Mouse (Mus musculus) hindbrain, embryonic 14.5 days (tissue): ENCODE measurements around the gene Slc34a3. TPM values are rescaled to one million over a fixed set of nuclear protein-coding genes. Genes with fewer than 3 reads are reported as not detected.
A peak's percentile ranks its signal among the peaks of the same experiment; 100 is the strongest.

ENCODE experiments used
- ATAC-seq: fragments of 200-750 bp; cut with Nextera tagmentation; 2 replicates; pipeline ENCODE4 v1.8.0; 2017; ENCODE audit warnings: moderate number of reproducible peaks, mild to moderate bottlenecking, moderate TSS enrichment, moderate library complexity; ENCODE audit not compliant: low FRiP score
- DNase-seq: peaks from one replicate; pipeline ENCODE4 v3.0.0-alpha.2; 2015; ENCODE audit warnings: low spot score
- H3K27ac ChIP-seq: fragments of 300-500 bp; sonication (generic); 2 replicates; pipeline ENCODE4 v1.5.1; 2014; ENCODE audit warnings: mild to moderate bottlenecking, moderate library complexity
- H3K27me3 ChIP-seq: fragments of 300-500 bp; sonication (generic); 2 replicates; pipeline ENCODE4 v1.6.1; 2014; ENCODE audit warnings: mild to moderate bottlenecking, low read length, mixed read lengths; ENCODE audit not compliant: control insufficient read depth, insufficient read depth
- H3K36me3 ChIP-seq: fragments of 300-500 bp; sonication (generic); replicated peaks from 2 replicates; pipeline ENCODE4 v1.6.1; 2014; ENCODE audit not compliant: control insufficient read depth, insufficient read depth
- H3K4me1 ChIP-seq: fragments of 300-500 bp; sonication (generic); replicated peaks from 2 replicates; pipeline ENCODE4 v1.6.1; 2014; ENCODE audit warnings: antibody characterized with exemption, low read length, mixed read lengths; ENCODE audit not compliant: control insufficient read depth, insufficient read depth
- H3K4me2 ChIP-seq: fragments of 300-500 bp; sonication (generic); replicated peaks from 2 replicates; pipeline ENCODE4 v1.6.1; 2014; ENCODE audit warnings: mild to moderate bottlenecking, moderate library complexity
- H3K4me3 ChIP-seq: fragments of 300-500 bp; sonication (generic); replicated peaks from 2 replicates; pipeline ENCODE4 v1.5.1; 2014; ENCODE audit warnings: mild to moderate bottlenecking, low read length
- H3K9ac ChIP-seq: fragments of 300-500 bp; sonication (generic); 2 replicates; pipeline ENCODE4 v1.6.1; 2014
- H3K9me3 ChIP-seq: fragments of 300-500 bp; sonication (generic); 2 replicates; pipeline ENCODE4 v1.6.1; 2016; ENCODE audit warnings: low read length; ENCODE audit not compliant: control insufficient read depth
- WGBS: fragments of 180-500 bp; shearing (Covaris S2); extraction: QIAGEN DNeasy Blood & Tissue Kit; methylation state at CpG from one replicate; pipeline ENCODE4 v1.1.7; 2014; 5-methylcytosine and 5-hydroxymethylcytosine counted together
- polyA plus RNA-seq: library from polyadenylated mRNA; unstranded; fragments of >200 nt; fragmentation: Nextera tagmentation; extraction: Ambion mirVana; gene quantifications from 2 replicates; pipeline ENCODE4 v1.2.1, GENCODE M21; 2014

The Slc34a3 gene
- polyA plus RNA-seq: not detected in 2 replicates

DNA sequence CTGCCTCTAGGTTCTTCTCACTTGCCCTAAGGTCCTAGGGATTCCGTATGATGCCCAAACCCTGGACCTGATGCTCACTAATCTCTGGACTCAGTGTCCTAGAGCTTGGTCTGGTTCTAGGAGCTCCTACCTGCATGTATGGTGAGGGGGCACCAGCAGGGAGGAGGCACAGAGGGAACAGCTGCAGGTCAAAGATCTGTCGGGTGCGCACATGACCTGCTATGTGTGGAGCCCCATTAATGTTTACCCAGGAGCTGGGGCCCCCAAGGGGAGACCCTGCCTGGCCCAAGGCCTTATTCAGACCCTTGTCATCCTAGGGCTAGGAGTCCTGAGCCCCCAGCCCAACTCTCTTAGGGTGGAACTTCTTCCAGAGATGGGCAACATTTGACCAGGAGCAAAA is at the start of gene Slc34a3:
Gene Slc34a3 (minus strand): TSS at position 315 of the 400 bp plus-strand sequence.
- Histone ChIP-seq H3K4me3 (no peak within 1 kb of the TSS), H3K36me3 (no peaks in the 10 kb centered on the region), H3K27me3 (peaks cover 6% of the 10 kb centered on the region; the same call in 1 of the 2 replicates), H3K4me1 (0 out of 2 replicates have a peak, but pooled peaks cover under 1% of the 10 kb centered on the region), H3K9ac (no peak within 1 kb of the TSS), H3K4me2 (no peak within 1 kb of the TSS), H3K27ac (no peak within 1 kb of the TSS), H3K9me3 (no peaks in the 10 kb centered on the region)
- ATAC-seq: no peak
- 83% methylated on average over 3 of the region's 3 CpGs for WGBS
- no peak for DNase-seq

DNA sequence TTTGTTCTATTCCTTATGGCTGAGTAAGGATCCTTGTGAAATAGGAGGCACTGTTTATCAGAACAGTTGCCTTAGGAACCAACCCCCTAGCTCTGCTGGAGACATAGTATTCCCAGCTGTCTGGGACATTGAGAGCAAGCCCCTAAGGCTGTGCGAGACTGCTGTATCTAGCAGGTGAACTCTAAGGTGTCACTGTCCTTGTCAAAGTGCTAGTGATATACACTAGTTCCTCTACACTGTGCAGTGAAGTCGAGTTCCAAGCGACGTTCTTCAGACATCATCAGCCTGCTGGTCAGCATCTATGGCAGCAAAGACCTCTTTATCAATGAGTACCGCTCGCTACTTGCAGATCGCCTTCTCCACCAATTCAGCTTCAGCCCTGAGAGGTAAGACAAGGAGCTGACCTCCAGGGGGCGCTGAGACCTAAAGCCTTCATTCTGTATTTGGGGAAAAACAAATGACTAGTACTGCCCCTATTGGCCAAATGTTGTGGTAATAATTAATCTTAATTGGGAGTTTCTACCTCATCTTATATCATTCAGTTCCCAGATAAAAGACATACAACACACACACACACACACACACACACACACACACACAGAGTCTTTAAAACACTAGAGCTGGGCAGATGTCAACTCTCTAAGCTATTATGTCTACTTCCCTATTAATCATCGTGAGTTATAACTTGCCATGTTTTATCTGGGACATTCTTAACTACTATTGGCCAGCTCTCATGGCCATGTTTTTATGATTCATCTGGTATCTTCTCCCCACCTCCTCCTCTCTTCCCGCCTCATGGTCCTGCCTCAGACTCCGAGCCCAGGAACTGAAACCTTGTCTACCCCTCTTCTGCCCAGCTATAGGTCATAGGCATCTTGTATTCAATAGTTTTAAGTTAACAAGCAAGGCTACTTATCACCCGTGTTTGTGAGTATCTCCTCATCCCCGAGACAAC is 45.0 kb upstream of the Slc34a3 start:
- H3K36me3 ChIP-seq: peaks cover 99% of the 10 kb centered on the region
- no peak overlapping the region for H3K4me3 ChIP-seq
- DNase-seq: peak; percentile 77
- 61% methylated on average over 13 of the region's 13 CpGs for WGBS
- H3K27ac ChIP-seq: no peak overlapping the region
- H3K9ac ChIP-seq: no peak overlapping the region
- no peaks in the 10 kb centered on the region for H3K4me1 ChIP-seq
- H3K9me3 ChIP-seq: no peaks in the 10 kb centered on the region
- H3K4me2 ChIP-seq: no peak overlapping the region
- 0 out of 2 replicates have a peak, but pooled peaks have one; percentile 36 for ATAC-seq
- H3K27me3 ChIP-seq: no peaks in the 10 kb centered on the region

DNA sequence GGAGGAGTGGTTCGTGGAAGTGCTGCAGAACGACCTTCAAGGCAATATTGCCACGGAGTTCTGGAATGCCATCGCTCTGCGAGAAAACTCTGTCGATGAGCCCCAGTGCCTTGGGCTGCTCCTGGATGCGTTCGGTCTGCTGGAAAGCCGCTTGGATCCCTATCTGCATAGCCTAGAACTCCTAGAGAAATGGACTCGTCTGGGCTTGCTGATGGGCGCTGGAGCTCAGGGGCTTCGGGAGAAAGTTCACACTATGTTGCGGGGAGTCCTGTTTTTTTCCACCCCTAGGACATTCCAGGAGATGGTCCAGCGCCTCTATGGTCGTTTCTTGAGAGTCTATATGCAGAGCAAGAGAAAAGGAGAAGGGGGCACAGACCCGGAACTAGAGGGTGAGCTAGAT is 38.8 kb upstream of the Slc34a3 start:
- Histone ChIP-seq H3K9me3 (no peaks in the 10 kb centered on the region), H3K36me3 (peaks cover 76% of the 10 kb centered on the region), H3K27ac (peak overlapping the region; percentile 52; the same call in 1 of the 2 replicates), H3K4me3 (peak overlapping the region; percentile 84), H3K27me3 (no peaks in the 10 kb centered on the region), H3K4me2 (peak overlapping the region; percentile 98), H3K4me1 (peaks cover 19% of the 10 kb centered on the region), H3K9ac (peak overlapping the region; percentile 95)
- ATAC-seq (no peak), DNase-seq (no peak)
- WGBS: 42% methylated on average over 16 of the region's 16 CpGs

DNA sequence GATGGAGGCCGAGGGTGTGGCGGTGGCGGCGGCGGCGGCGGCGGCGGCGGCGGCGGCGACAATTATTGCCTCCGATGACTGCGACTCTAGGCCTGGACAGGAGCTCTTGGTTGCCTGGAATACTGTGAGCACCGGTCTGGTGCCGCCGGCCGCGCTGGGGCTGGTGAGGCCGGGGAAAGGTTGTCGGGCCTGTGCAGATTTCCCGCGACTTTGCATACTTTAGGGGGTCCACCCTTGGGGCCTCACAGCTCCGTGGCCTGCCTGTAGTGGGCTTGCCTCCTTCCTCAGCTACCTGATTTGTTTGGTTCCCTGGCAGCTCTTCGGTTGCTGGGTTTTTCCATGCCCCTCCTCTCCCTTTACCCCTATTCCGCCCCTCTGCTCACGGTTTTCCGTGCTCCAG is 38.4 kb upstream of the Slc34a3 start:
- DNase-seq (no peak), ATAC-seq (peak; percentile 73)
- peaks cover 75% of the 10 kb centered on the region for H3K36me3 ChIP-seq
- H3K4me2 ChIP-seq: peak overlapping the region; percentile 98
- peak overlapping the region; percentile 84 for H3K4me3 ChIP-seq
- peak overlapping the region; percentile 52; the same call in 1 of the 2 replicates for H3K27ac ChIP-seq
- H3K27me3 ChIP-seq: no peaks in the 10 kb centered on the region
- H3K9me3 ChIP-seq: no peaks in the 10 kb centered on the region
- WGBS: under 1% methylated on average over 29 of the region's 29 CpGs
- H3K4me1 ChIP-seq: peaks cover 21% of the 10 kb centered on the region
- H3K9ac ChIP-seq: peak overlapping the region; percentile 95

DNA sequence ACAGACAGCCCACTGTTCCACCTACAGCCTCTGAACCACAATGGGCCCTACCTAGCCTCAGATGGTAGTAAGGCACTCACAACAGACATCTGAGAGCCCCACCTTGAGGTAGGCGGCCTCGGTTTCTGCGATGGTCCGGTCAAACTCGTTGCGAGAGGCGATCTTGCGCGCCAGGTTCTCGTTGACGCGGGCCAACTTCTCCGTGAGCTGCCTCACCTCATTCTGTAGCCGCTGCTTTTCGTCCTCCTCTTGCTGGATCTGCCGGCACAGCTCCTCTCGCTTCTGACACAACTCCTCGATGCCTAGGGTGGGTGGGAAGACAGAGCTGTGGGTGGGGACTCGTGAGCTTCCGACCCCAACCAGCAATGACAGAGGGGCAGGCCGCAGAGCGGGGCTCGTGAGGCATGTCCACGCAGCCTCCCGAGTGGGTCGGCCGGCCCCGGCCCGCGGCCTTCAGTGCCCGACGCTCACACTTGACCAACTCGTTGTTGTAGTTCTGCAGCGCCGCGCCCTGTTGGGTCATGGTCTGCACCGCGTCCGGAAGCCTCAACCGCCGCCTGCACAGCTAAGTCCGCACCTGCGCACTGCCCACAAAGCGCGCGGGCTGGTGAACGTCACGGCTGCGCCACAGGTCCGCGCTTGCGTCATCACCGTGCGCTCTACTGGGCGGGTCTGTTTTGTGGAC is 37.8 kb upstream of the Slc34a3 start, which contains the start of the genes Ssna1 and Anapc2:
Gene Ssna1 (minus strand): TSS at position 612 of the 685 bp plus-strand sequence.
Gene Anapc2 (plus strand): TSS at position 652 of the 685 bp plus-strand sequence.
- DNase-seq (peak; percentile 99), ATAC-seq (peak; percentile 95)
- H3K27me3 ChIP-seq: no peaks in the 10 kb centered on the region
- H3K4me2 ChIP-seq: peak within 1 kb of the TSS; percentile 99
- peak within 1 kb of the TSS; percentile 86 for H3K27ac ChIP-seq
- no peaks in the 10 kb centered on the region for H3K9me3 ChIP-seq
- peak within 1 kb of the TSS; percentile 95 for H3K9ac ChIP-seq
- H3K4me3 ChIP-seq: peak within 1 kb of the TSS; percentile 84
- WGBS: 0% methylated on average over 50 of the region's 55 CpGs
- H3K4me1 ChIP-seq: peaks cover 26% of the 10 kb centered on the region
- peaks cover 69% of the 10 kb centered on the region for H3K36me3 ChIP-seq

DNA sequence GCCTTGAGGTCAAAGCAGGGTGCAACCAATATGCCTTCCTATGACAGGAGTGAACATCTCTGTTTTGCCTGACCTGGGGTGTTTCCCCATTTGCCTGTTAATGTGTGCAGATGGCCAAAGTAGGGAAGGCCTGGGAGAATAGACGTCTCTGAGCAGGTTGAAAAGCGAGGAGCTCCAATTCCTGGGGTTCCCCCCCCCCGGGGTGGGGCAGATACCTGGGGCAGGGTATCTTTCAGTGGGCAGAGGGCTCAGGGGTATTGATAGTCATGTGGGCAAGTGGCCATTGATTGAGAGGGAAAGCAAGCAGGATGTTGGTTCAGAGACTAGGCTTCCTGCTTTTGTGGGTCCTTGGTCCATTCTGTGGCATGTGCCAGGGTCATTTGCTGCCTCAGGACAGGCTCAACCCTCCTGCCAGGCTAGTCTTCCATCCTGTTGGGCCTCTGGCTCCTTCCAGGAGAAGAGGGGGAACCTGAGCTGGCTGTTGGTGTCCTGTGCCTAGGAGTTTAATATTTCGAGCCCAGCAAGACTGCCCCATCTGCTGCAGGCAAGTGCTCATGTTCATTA is 33.7 kb upstream of the Slc34a3 start:
- no peak for DNase-seq
- Histone ChIP-seq H3K27ac (no peak overlapping the region), H3K27me3 (0 out of 2 replicates have a peak, but pooled peaks cover 6% of the 10 kb centered on the region), H3K4me2 (peak overlapping the region; percentile 100; the same call in 1 of the 2 replicates), H3K9me3 (no peaks in the 10 kb centered on the region), H3K9ac (no peak overlapping the region), H3K4me1 (peaks cover 54% of the 10 kb centered on the region), H3K4me3 (no peak overlapping the region), H3K36me3 (peaks cover 31% of the 10 kb centered on the region)
- no peak for ATAC-seq
- 73% methylated on average over 4 of the region's 4 CpGs for WGBS

DNA sequence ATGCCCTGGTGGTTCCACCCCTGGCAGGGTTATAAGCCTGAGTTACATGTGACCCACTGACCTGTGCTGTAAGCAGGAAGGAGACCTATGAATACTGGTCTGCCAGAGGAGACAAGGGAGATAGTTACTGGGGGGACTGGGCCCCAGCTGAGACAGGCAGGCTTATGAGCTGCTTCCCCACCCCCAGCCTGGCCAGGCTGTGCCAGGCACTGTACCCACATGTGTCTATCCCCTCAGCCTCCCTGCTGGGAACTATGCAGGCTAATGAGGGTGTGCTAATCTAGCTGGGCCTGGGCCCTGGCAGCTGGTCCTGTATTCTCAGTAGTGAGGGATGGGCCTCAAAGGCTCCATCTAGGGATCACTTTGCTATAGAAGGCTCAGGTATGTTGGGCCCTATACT is 33.1 kb upstream of the Slc34a3 start:
- Histone ChIP-seq H3K4me3 (no peak overlapping the region), H3K36me3 (peaks cover 31% of the 10 kb centered on the region), H3K9me3 (no peaks in the 10 kb centered on the region), H3K27ac (peak overlapping the region; percentile 65; the same call in 1 of the 2 replicates), H3K4me2 (peak overlapping the region; percentile 100), H3K4me1 (peaks cover 54% of the 10 kb centered on the region), H3K9ac (peak overlapping the region; percentile 8; the same call in 1 of the 2 replicates), H3K27me3 (0 out of 2 replicates have a peak, but pooled peaks cover 6% of the 10 kb centered on the region)
- DNase-seq (no peak), ATAC-seq (no peak)

DNA sequence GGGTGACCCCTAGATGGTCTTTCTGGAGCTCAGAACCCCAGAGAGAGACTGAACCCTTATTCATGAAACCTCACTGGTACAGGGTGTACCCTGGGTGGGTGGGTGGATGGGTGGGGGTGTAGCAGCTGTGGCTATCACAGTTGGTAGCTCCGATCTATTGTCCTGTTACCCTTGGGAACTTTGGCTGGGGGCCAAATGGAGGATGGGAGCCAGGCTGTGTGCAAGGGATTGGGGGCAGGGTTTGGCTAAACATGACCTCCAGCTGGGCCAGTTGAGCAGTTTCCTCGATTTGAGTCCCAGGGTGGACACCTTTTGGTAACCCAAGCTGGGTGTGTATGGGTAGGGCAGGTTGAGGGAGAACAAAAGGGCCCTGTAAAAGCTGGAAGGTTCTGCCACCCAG is 32.6 kb upstream of the Slc34a3 start:
- no peak for ATAC-seq
- Histone ChIP-seq H3K27ac (peak overlapping the region; percentile 65), H3K36me3 (peaks cover 31% of the 10 kb centered on the region), H3K9ac (0 out of 2 replicates have a peak overlapping the region, but pooled peaks have one; percentile 44), H3K27me3 (0 out of 2 replicates have a peak, but pooled peaks cover 6% of the 10 kb centered on the region), H3K9me3 (no peaks in the 10 kb centered on the region), H3K4me3 (no peak overlapping the region), H3K4me2 (peak overlapping the region; percentile 100), H3K4me1 (peaks cover 54% of the 10 kb centered on the region)
- 39% methylated on average over 2 of the region's 2 CpGs for WGBS
- no peak for DNase-seq
